Mouse (Mus musculus) small intestine, adult 2 months (tissue): ENCODE measurements around the gene Lipe.

Experiments used
- CTCF ChIP-seq: fragments of 200-500 bp; IDR thresholded peaks from 2 replicates; pipeline ENCODE4 v1.5.1; 2012; ENCODE audit warnings: low read depth, mild to moderate bottlenecking, control low read depth, inconsistent platforms, low read length, moderate library complexity, mixed read lengths; ENCODE audit not compliant: insufficient replicate concordance, insufficient read length; ENCODE audit errors: extremely low read depth
- POLR2A ChIP-seq: fragments of 200-500 bp; IDR thresholded peaks from 2 replicates; pipeline ENCODE4 v1.6.1; 2012; ENCODE audit warnings: low read depth, mild to moderate bottlenecking, control low read depth, inconsistent platforms, low read length, moderate library complexity

GRCm38 (mm10) chr7:25383891-25384290 lies 14.6 kb downstream of the Lipe start:
- TF ChIP-seq CTCF (no peak), POLR2A (0 out of 2 replicates have a peak, but pooled peaks have one; percentile 7)
